Mouse (Mus musculus) myocyte (in vitro differentiated cells): ENCODE results near the gene Inha. TPM values are rescaled to one million over a fixed set of nuclear protein-coding genes. Genes with fewer than 3 reads are reported as not detected.

Experiments used
- H3K27me3 ChIP-seq: one replicate; pipeline ENCODE4 v1.6.1; 2011; ENCODE audit not compliant: control insufficient read depth, insufficient read depth, insufficient read length
- H3K36me3 ChIP-seq: one replicate; pipeline ENCODE4 v1.6.1; 2011; ENCODE audit not compliant: control insufficient read depth, insufficient read depth
- H3K4me2 ChIP-seq: one replicate; pipeline ENCODE4 v1.6.1; 2011; ENCODE audit warnings: low read depth, control low read depth
- H3K4me3 ChIP-seq: one replicate; pipeline ENCODE4 v1.5.1; 2011; ENCODE audit warnings: mild to moderate bottlenecking, control low read depth, moderate library complexity
- H3K79me2 ChIP-seq: one replicate; pipeline ENCODE4 v1.6.1; 2011; ENCODE audit not compliant: control insufficient read depth, insufficient read depth
- H3ac ChIP-seq: one replicate; pipeline ENCODE4 v1.6.1; 2011; ENCODE audit not compliant: control insufficient read depth, insufficient read length
- CEBPB ChIP-seq: IDR thresholded peaks from 2 replicates; pipeline ENCODE4 v1.6.1; 2011; ENCODE audit warnings: mild to moderate bottlenecking, moderate library complexity; ENCODE audit not compliant: poor library complexity, insufficient read depth, severe bottlenecking
- E2F4 ChIP-seq: IDR thresholded peaks from one replicate; pipeline ENCODE4 v1.6.1; 2011; ENCODE audit warnings: mild to moderate bottlenecking, control low read depth, moderate library complexity; ENCODE audit not compliant: insufficient read depth
- MAX ChIP-seq: IDR thresholded peaks from one replicate; pipeline ENCODE4 v1.6.1; 2011; ENCODE audit warnings: low read depth, mild to moderate bottlenecking, control low read depth
- MYOD1 ChIP-seq, 3 experiments: IDR thresholded peaks; one replicate each; pipeline ENCODE4 v1.6.1; 2011; ENCODE audit warnings: control low read depth in 2 of 3, low read depth in 2 of 3, mild to moderate bottlenecking in 2 of 3, moderate library complexity in 1 of 3; ENCODE audit not compliant: insufficient read length in 2 of 3, control insufficient read depth in 1 of 3
- MYOG ChIP-seq, 3 experiments: IDR thresholded peaks; one replicate each; pipeline ENCODE4 v1.6.1; 2011; ENCODE audit warnings: control low read depth in 2 of 3, low read depth in 2 of 3, mild to moderate bottlenecking in 2 of 3; ENCODE audit not compliant: insufficient read length in 2 of 3, control insufficient read depth in 1 of 3, insufficient read depth in 1 of 3
- POLR2A ChIP-seq: IDR thresholded peaks from one replicate; pipeline ENCODE4 v1.6.1; 2011; ENCODE audit warnings: low read depth, mild to moderate bottlenecking, control low read depth, moderate library complexity; ENCODE audit not compliant: insufficient read length
- POLR2AphosphoS2 ChIP-seq: IDR thresholded peaks from one replicate; pipeline ENCODE4 v1.6.1; 2011; ENCODE audit warnings: low read depth, control low read depth; ENCODE audit not compliant: insufficient read length
- REST ChIP-seq: IDR thresholded peaks from one replicate; pipeline ENCODE4 v1.6.1; 2011; ENCODE audit warnings: mild to moderate bottlenecking, control low read depth, moderate library complexity; ENCODE audit not compliant: insufficient read depth, insufficient read length
- SRF ChIP-seq: IDR thresholded peaks from one replicate; pipeline ENCODE4 v1.6.1; 2011; ENCODE audit warnings: low read depth; ENCODE audit not compliant: control insufficient read depth, insufficient read length
- TCF12 ChIP-seq: IDR thresholded peaks from one replicate; pipeline ENCODE4 v1.6.1; 2011; ENCODE audit warnings: mild to moderate bottlenecking, control low read depth; ENCODE audit not compliant: poor library complexity, insufficient read depth, severe bottlenecking
- TCF3 ChIP-seq: IDR thresholded peaks from one replicate; pipeline ENCODE4 v1.6.1; 2011; ENCODE audit warnings: low read depth, control low read depth; ENCODE audit not compliant: insufficient read length
- USF1 ChIP-seq: IDR thresholded peaks from one replicate; pipeline ENCODE4 v1.6.1; 2011; ENCODE audit warnings: low read depth, mild to moderate bottlenecking, control low read depth, moderate library complexity
- polyA plus RNA-seq: library from polyadenylated mRNA; unstranded; fragments of >200 nt; fragmentation: generic; extraction: Trizol; gene quantifications from one replicate; pipeline ENCODE4 v1.2.1, GENCODE M21; 2012; ENCODE audit warnings: missing spikeins

Gene Inha
- polyA plus RNA-seq, 1 experiment, result 4.7 TPM

GRCm38 (mm10) chr1:75519576-75519975, 12.7 kb downstream of the Inha start:
- H3K27me3 ChIP-seq, result no peaks in the 10 kb centered on the region
- no peaks in the 10 kb centered on the region for H3K36me3 ChIP-seq
- no peak overlapping the region for H3K4me3 ChIP-seq
- H3ac ChIP-seq, result no peak overlapping the region
- peaks cover 4% of the 10 kb centered on the region for H3K79me2 ChIP-seq
- no peak for TF ChIP-seq SRF
- no peak for TF ChIP-seq CEBPB
- no peak for TF ChIP-seq E2F4
- no peak for TF ChIP-seq MYOG (IDR thresholded peaks at IDR 0.05; ENCODE audit: control insufficient read depth in 1 of 3, insufficient read depth in 1 of 3, insufficient read length in 2 of 3, low read depth in 2 of 3)
- TF ChIP-seq TCF12, result no peak
- TF ChIP-seq POLR2AphosphoS2, result no peak
- no peak for TF ChIP-seq USF1
- TF ChIP-seq MYOD1 (IDR thresholded peaks at IDR 0.05; ENCODE audit: control insufficient read depth in 1 of 3, insufficient read length in 2 of 3, low read depth in 2 of 3), result no peak
- no peak for TF ChIP-seq POLR2A
- TF ChIP-seq REST, result no peak
- no peak for TF ChIP-seq MAX
- TF ChIP-seq TCF3, result no peak
- no peak overlapping the region for H3K4me2 ChIP-seq

- H3K79me2 ChIP-seq, result peaks cover 4% of the 10 kb centered on the region
Measured at GRCm38 (mm10) chr1:75521321-75522031, 14.6 kb downstream of the Inha start, which contains the start of gene Stk11ip. Gene Stk11ip (plus strand): TSS chr1:75521529.

GRCm38 (mm10) chr1:75524679-75525078, 17.8 kb downstream of the Inha start:
- peaks cover 4% of the 10 kb centered on the region for H3K79me2 ChIP-seq
- no peak for TF ChIP-seq MAX
- TF ChIP-seq POLR2AphosphoS2, result no peak
- TF ChIP-seq E2F4, result no peak
- no peak for TF ChIP-seq TCF3
- no peak for TF ChIP-seq REST
- no peak for TF ChIP-seq SRF
- no peak for TF ChIP-seq CEBPB
- TF ChIP-seq MYOG (IDR thresholded peaks at IDR 0.05; ENCODE audit: control insufficient read depth in 1 of 3, insufficient read depth in 1 of 3, insufficient read length in 2 of 3, low read depth in 2 of 3), result no peak
- TF ChIP-seq POLR2A, result no peak
- TF ChIP-seq MYOD1 (IDR thresholded peaks at IDR 0.05; ENCODE audit: control insufficient read depth in 1 of 3, insufficient read length in 2 of 3, low read depth in 2 of 3), result no peak
- no peak for TF ChIP-seq USF1
- no peak for TF ChIP-seq TCF12
- no peak overlapping the region for H3K4me2 ChIP-seq
- no peak overlapping the region for H3ac ChIP-seq
- no peak overlapping the region for H3K4me3 ChIP-seq
- no peaks in the 10 kb centered on the region for H3K27me3 ChIP-seq
- H3K36me3 ChIP-seq, result no peaks in the 10 kb centered on the region

More at GRCm38 (mm10) chr1:75521321-75522031, 14.6 kb downstream of the Inha start, which contains the start of gene Stk11ip:
- Histone ChIP-seq H3K4me3 (peak within 1 kb of the TSS; percentile 60), H3K36me3 (no peaks in the 10 kb centered on the region), H3K27me3 (no peaks in the 10 kb centered on the region), H3K4me2 (peak within 1 kb of the TSS; percentile 89), H3ac (peak within 1 kb of the TSS; percentile 8)
- no peak for TF ChIP-seq SRF
- TF ChIP-seq POLR2AphosphoS2, result peak; percentile 34
- no peak for TF ChIP-seq MYOG (IDR thresholded peaks at IDR 0.05; ENCODE audit: control insufficient read depth in 1 of 3, insufficient read depth in 1 of 3, insufficient read length in 2 of 3, low read depth in 2 of 3)
- no peak for TF ChIP-seq TCF3
- no peak for TF ChIP-seq CEBPB
- no peak for TF ChIP-seq MYOD1 (IDR thresholded peaks at IDR 0.05; ENCODE audit: control insufficient read depth in 1 of 3, insufficient read length in 2 of 3, low read depth in 2 of 3)
- TF ChIP-seq REST, result no peak
- TF ChIP-seq USF1, result peak; percentile 40
- TF ChIP-seq POLR2A, result peak; percentile 50
- TF ChIP-seq E2F4, result peak; percentile 18
- no peak for TF ChIP-seq MAX
- TF ChIP-seq TCF12, result no peak

- Histone ChIP-seq H3K27me3 (no peaks in the 10 kb centered on the region), H3K4me2 (no peak overlapping the region), H3K4me3 (no peak overlapping the region), H3K79me2 (no peaks in the 10 kb centered on the region), H3K36me3 (no peaks in the 10 kb centered on the region), H3ac (no peak overlapping the region)
- no peak for TF ChIP-seq MAX
- TF ChIP-seq POLR2AphosphoS2, result no peak
- no peak for TF ChIP-seq REST
- TF ChIP-seq MYOD1 (IDR thresholded peaks at IDR 0.05; ENCODE audit: control insufficient read depth in 1 of 3, insufficient read length in 2 of 3, low read depth in 2 of 3), result no peak
- no peak for TF ChIP-seq POLR2A
- no peak for TF ChIP-seq MYOG (IDR thresholded peaks at IDR 0.05; ENCODE audit: control insufficient read depth in 1 of 3, insufficient read depth in 1 of 3, insufficient read length in 2 of 3, low read depth in 2 of 3)
- no peak for TF ChIP-seq SRF
- no peak for TF ChIP-seq TCF12
- TF ChIP-seq TCF3, result no peak
Measured at GRCm38 (mm10) chr1:75530546-75530945, 23.7 kb downstream of the Inha start.
